Mouse (Mus musculus): ENCODE measurements around the gene Prdm1.

GRCm38 (mm10) chr10:44401600-44401999 lies 126.7 kb downstream of the Prdm1 start:
- no peak for TF ChIP-seq CTCF (IDR thresholded peaks at IDR 0.05; ENCODE audit: low read depth)
- no peak for TF ChIP-seq EP300 (IDR thresholded peaks at IDR 0.05; ENCODE audit: low read depth)

All from liver, postnatal 0 days (tissue).